Mouse (Mus musculus): Measurements from ENCODE around the gene Uts2.

DNA sequence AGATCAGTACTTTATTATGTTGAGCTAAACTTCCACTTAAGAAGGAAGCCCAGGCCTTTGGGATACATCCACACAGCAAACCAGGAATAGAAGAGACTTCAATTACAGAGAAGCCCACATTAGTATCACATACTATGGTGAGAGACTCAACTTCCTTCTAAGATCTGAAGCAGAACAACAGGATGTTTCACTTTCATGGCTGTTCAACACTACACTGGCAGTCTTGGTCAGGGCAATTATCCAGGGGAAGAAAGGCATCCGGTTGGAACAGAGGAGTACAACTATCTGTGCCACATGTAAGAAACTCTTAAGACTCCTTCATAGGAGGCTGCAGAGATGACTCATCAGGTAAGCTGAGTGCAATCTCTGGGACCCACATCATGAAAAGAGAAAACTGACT, 54.3 kb downstream of the Uts2 start:
- TF ChIP-seq CTCF (IDR thresholded peaks at IDR 0.05 in 2 of 3, conservative IDR thresholded peaks at IDR 0.05 in 1 of 3; ENCODE audit: control insufficient read depth in 1 of 3, insufficient read depth in 1 of 3, low read depth in 2 of 3, low read length in 3 of 3, poor library complexity in 1 of 3, severe bottlenecking in 1 of 3) (no peak), ZNF384 (IDR thresholded peaks at IDR 0.05; ENCODE audit: low read depth, low read length) (no peak), POLR2A (IDR thresholded peaks at IDR 0.05; ENCODE audit: control insufficient read depth in 1 of 2, insufficient read depth in 1 of 2, low read depth in 1 of 2, low read length in 2 of 2, poor library complexity in 1 of 2) (no peak), RCOR1 (IDR thresholded peaks at IDR 0.05; ENCODE audit: low read depth, low read length) (no peak), MAFK (IDR thresholded peaks at IDR 0.05; ENCODE audit: borderline replicate concordance, low read depth, low read length) (no peak), GATA1 (IDR thresholded peaks at IDR 0.05; ENCODE audit: low read depth, low read length) (no peak), USF1 (IDR thresholded peaks at IDR 0.05; ENCODE audit: low read depth, low read length) (no peak), EP300 (IDR thresholded peaks at IDR 0.05; ENCODE audit: low read depth in 1 of 2, low read length in 2 of 2) (no peak), POLR2AphosphoS5 (IDR thresholded peaks at IDR 0.05; ENCODE audit: borderline replicate concordance, low read depth, low read length) (no peak), SIN3A (IDR thresholded peaks at IDR 0.05; ENCODE audit: low read length) (no peak)
